Mouse (Mus musculus): Measurements from ENCODE around the gene Smim22.

Smim22 gene

GRCm38 (mm10) chr16:5008076-5008475, 988 bp downstream of the Smim22 start:
- no peak for DNase-seq (ENCODE audit: low spot score)

- DNase-seq (ENCODE audit: low spot score) = no peak
Observed at GRCm38 (mm10) chr16:5010371-5010935, 3.4 kb downstream of the Smim22 start.

GRCm38 (mm10) chr16:5011285-5011684, 4.2 kb downstream of the Smim22 start:
- DNase-seq (ENCODE audit: low spot score) = no peak

- DNase-seq (ENCODE audit: low spot score) = no peak
Observed at GRCm38 (mm10) chr16:5012036-5013005, 5.2 kb downstream of the Smim22 start.

DNA sequence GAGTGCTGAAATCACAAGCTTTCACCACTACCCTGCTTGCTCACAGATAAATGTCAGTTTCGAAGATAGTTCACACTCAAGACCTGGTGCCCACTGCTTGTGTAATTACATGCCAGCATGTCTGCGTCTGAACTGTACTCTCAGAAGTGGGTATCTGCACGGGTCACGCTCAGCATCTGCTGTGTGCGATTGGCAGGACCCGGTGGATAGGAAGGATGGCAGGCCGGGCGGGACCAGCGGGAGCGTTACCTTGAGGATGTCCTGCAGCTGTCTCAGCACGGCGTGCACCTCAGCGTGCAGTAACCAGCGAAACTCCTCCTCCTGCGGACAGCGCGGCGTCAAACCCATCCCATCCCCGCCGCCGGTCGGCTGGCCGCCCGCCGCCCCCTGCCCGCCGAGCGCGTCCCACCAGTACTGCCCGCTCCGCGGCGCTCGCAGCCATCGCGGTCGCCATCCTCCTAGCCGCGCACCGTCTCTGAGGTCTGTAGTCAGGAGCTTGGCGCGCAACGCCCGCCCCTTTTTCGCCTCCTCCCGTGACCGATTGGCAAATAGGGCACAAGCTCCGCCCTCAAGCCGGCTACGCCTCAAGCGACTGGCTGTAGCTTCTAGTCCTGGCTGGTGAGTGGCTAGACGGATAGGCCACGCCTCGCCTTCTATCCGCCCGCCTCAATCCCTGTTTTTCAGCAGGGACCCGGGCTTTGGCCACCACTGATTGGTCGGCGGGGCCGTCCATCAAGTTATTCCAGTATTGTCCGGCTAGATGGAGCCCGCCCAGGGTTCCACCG, 6.2 kb downstream of the Smim22 start, which contains the start of gene Rogdi:
Gene Rogdi, minus strand, starts transcription at position 500 of the 785 bp plus-strand sequence.
- peak; percentile 94 for DNase-seq (ENCODE audit: low spot score)

DNA sequence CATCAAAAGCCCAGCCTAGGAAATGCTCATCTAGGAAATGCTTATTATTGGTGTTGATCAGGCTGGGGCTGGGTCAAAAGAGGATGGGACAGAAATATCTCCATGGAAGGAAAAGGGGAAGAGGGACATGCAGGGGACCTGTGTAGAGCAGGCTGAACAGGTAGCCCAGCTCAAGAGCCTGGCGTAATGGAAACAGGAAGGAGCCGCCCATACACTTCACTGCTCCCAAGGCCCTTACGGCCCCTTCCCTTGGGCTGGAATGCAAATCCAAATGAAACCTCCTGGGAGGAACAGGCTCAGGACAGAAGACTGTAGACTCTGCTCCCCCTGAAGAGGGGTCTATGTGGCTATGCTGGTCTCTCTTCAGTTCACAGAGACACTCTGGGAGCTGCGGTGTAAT, 7.5 kb downstream of the Smim22 start:
- no peak for DNase-seq (ENCODE audit: low spot score)

DNA sequence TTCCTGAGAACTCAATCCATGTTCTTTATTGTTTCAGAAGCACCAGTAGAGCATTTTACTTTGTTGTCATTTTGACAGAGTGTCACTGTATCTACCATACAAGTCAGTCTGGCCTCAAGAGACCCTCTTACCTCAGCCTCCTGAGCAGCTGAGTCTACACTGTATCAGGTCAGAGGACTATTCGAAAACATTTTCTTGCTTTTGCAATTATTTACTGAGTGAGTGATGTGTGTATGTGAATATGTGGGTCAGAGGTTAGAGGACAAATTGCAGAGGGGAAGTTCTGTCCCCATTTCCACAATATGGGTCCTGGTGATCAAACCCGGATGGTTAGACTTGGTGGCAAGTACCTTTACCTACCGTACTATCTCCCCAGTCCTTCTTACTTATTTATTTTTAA, 16.9 kb downstream of the Smim22 start:
- no peak for DNase-seq (ENCODE audit: low spot score)

GRCm38 (mm10) chr16:5029847-5030246, 22.8 kb downstream of the Smim22 start:
- DNase-seq (ENCODE audit: low spot score) = peak; percentile 22

- DNase-seq (ENCODE audit: low spot score) = no peak
Observed at GRCm38 (mm10) chr16:5035591-5035990, 28.5 kb downstream of the Smim22 start.

DNA sequence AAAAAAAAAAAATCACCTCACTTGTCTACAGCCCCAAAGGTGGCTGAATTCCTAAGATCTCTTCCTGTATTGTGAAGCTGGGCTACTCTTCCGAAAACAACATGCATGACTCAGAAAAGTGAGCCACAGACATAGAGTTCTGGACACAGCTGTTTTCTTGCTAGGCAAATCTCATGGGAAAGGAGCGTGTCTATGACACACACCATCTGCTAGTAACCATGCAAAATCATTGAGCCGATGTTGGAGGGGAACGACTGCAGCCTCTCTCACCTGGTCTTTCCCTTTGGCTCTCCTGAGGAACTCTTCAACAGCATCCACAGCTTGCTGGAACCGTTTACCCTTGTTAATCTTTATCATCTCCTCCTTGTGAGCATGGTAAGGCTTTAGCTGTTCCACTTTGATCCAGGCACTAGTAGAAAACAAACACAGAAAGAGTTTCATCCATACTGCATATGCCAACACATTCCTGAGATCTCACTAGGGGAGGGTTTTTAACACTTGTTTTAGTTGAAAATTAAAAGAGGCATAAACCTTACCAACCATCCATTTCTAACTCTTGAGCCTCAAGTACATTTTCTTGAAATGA, 29.7 kb downstream of the Smim22 start:
- no peak for DNase-seq (ENCODE audit: low spot score)

DNA sequence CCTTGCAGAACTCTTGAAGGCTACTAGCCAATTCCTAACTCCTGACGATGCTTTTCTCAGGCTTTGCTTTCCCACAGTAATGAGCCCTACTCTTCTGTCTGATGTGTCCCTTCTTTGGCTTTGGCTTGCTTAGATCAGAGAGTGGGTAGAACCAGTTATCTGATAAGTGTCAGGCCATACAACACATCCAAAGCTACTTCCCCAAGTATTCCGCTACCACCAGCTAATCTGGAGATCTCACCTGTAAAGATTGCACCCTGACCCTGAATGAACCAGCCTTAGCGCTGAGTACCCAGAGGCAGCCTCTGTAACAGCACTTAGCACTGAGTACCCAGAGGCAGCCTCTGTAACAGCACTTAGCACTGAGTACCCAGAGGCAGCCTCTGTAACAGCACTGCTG, 38.2 kb downstream of the Smim22 start:
- no peak for DNase-seq (ENCODE audit: low spot score)

DNA sequence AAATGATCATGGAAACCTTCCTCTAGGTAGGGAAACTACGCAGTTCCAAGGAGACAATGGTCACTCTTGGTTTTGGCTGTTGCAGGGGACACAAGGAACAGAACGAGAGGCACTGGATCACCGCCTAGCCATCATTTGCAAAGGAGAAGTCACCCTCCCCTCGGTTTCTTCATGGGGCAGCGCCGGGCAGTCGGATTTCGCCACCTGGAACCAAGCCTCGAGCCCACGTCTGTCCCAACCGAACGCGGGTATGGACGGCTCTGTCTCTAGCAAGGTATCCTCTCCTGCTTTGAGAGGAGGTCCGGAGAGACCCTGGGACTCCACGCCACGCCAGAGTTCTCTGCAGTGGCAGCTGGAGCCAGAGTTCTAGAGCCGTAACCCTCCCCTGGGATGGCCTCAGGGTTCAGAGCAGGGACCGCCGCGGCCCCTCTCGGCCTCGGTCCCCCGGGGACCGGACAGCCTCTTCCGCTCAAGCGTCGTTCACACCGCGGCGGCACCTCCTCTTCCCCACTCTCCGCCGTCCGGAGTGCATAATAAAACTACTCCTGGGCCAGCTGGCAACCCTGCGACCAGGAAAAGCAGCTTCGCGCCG, 42.2 kb downstream of the Smim22 start:
- DNase-seq (ENCODE audit: low spot score) = no peak

- peak; percentile 100 for DNase-seq (ENCODE audit: low spot score)
Observed at GRCm38 (mm10) chr16:5049774-5050234, 42.7 kb downstream of the Smim22 start, which contains the start of the genes Glyr1 and Ubn1. Glyr1 (minus strand) TSS chr16:5049863. Ubn1 (plus strand) TSS chr16:5050057.

- DNase-seq (ENCODE audit: low spot score) = peak; percentile 89
Observed at GRCm38 (mm10) chr16:5050251-5051110, 43.4 kb downstream of the Smim22 start.

All from T-cell, adult 2 months (primary cell).